Mouse (Mus musculus) c-Kit-negative CD71-positive TER-119-positive erythroid progenitor cells, embryonic 14.5 days (primary cell): Measurements from ENCODE around the gene Enkd1.

Experiments
- DNase-seq: peaks from one replicate; pipeline ENCODE4 v3.0.0-alpha.2; 2013; ENCODE audit warnings: low read depth, low spot score

Enkd1 gene

GRCm38 (mm10) chr8:105702001-105702401 is 6.0 kb downstream of the Enkd1 start:
- no peak for DNase-seq

GRCm38 (mm10) chr8:105700966-105701824 is 6.8 kb downstream of the Enkd1 start, which contains the start of the genes Acd and Pard6a:
Gene Acd (minus strand): TSS chr8:105701102.
Gene Pard6a (plus strand): TSS chr8:105701148.
- peak; percentile 94 for DNase-seq

- peak; percentile 52 for DNase-seq
Observed at GRCm38 (mm10) chr8:105700566-105700965, 7.4 kb downstream of the Enkd1 start.

- DNase-seq: no peak
Observed at GRCm38 (mm10) chr8:105699488-105700215, 8.4 kb downstream of the Enkd1 start.

GRCm38 (mm10) chr8:105698734-105699133 is 9.3 kb downstream of the Enkd1 start:
- DNase-seq: no peak

GRCm38 (mm10) chr8:105697196-105697780 is 10.7 kb downstream of the Enkd1 start:
- no peak for DNase-seq

- DNase-seq: no peak
Observed at GRCm38 (mm10) chr8:105695080-105695780, 12.8 kb downstream of the Enkd1 start.

GRCm38 (mm10) chr8:105694051-105694799 is 13.8 kb downstream of the Enkd1 start:
- no peak for DNase-seq

- no peak for DNase-seq
Observed at GRCm38 (mm10) chr8:105693648-105694047, 14.4 kb downstream of the Enkd1 start.

- DNase-seq: no peak
Observed at GRCm38 (mm10) chr8:105692449-105693182, 15.4 kb downstream of the Enkd1 start.

- no peak for DNase-seq
Observed at GRCm38 (mm10) chr8:105690978-105691377, 17.0 kb downstream of the Enkd1 start.

GRCm38 (mm10) chr8:105689983-105690360 is 18.0 kb downstream of the Enkd1 start:
- no peak for DNase-seq

- DNase-seq: no peak
Observed at GRCm38 (mm10) chr8:105689256-105689982, 18.6 kb downstream of the Enkd1 start.

- DNase-seq: no peak
Observed at GRCm38 (mm10) chr8:105688242-105688752, 19.7 kb downstream of the Enkd1 start.

GRCm38 (mm10) chr8:105687512-105687911 is 20.5 kb downstream of the Enkd1 start:
- no peak for DNase-seq

- DNase-seq: no peak
Observed at GRCm38 (mm10) chr8:105686551-105686950, 21.5 kb downstream of the Enkd1 start.

- DNase-seq: no peak
Observed at GRCm38 (mm10) chr8:105685796-105686308, 22.2 kb downstream of the Enkd1 start, which contains the start of gene Carmil2. Gene Carmil2 (plus strand): TSS chr8:105686274.

- DNase-seq: no peak
Observed at GRCm38 (mm10) chr8:105685325-105685724, 22.7 kb downstream of the Enkd1 start.

GRCm38 (mm10) chr8:105677891-105678290 is 30.1 kb downstream of the Enkd1 start:
- DNase-seq: no peak
